Mouse (Mus musculus) stomach, embryonic 16.5 days (tissue): ENCODE results near the gene Shbg. TPM values are rescaled to one million over a fixed set of nuclear protein-coding genes. Genes with fewer than 3 reads are reported as not detected.
"Not testable (repeated sequence)": the region's sequence is repeated elsewhere in the genome, so short reads cannot be mapped to it uniquely, and the experiment has no call there.

Experiments used
- ATAC-seq: fragments of 200-750 bp; cut with Nextera tagmentation; 2 replicates; pipeline ENCODE4 v1.8.0; 2017; ENCODE audit warnings: moderate number of reproducible peaks, moderate TSS enrichment; ENCODE audit not compliant: insufficient read depth, low FRiP score
- H3K27ac ChIP-seq: fragments of 300-500 bp; sonication (generic); 2 replicates; pipeline ENCODE4 v1.5.1; 2014; ENCODE audit warnings: low read length
- H3K27me3 ChIP-seq: fragments of 300-500 bp; sonication (generic); 2 replicates; pipeline ENCODE4 v1.6.1; 2014; ENCODE audit warnings: low read length, control low read depth, mixed read lengths; ENCODE audit not compliant: control insufficient read depth, insufficient read depth
- H3K36me3 ChIP-seq: fragments of 300-500 bp; sonication (generic); 2 replicates; pipeline ENCODE4 v1.6.1; 2014; ENCODE audit warnings: low read length; ENCODE audit not compliant: control insufficient read depth, insufficient read depth
- H3K4me1 ChIP-seq: fragments of 300-500 bp; sonication (generic); 2 replicates; pipeline ENCODE4 v1.6.1; 2014; ENCODE audit warnings: low read length, control low read depth, mixed read lengths; ENCODE audit not compliant: control insufficient read depth, insufficient read depth
- H3K4me2 ChIP-seq: fragments of 300-500 bp; sonication (generic); 2 replicates; pipeline ENCODE4 v1.6.1; 2014; ENCODE audit warnings: low read depth, low read length, mixed read lengths
- H3K4me3 ChIP-seq: fragments of 300-500 bp; sonication (generic); replicated peaks from 2 replicates; pipeline ENCODE4 v1.5.1; 2014; ENCODE audit warnings: mild to moderate bottlenecking, low read length
- H3K9ac ChIP-seq: fragments of 300-500 bp; sonication (generic); 2 replicates; pipeline ENCODE4 v1.6.1; 2014; ENCODE audit warnings: low read length
- H3K9me3 ChIP-seq: fragments of 300-500 bp; sonication (generic); replicated peaks from 2 replicates; pipeline ENCODE4 v1.6.1; 2016; ENCODE audit warnings: low read length, control low read depth; ENCODE audit not compliant: control insufficient read depth
- WGBS: fragments of 180-500 bp; shearing (Covaris S2); extraction: QIAGEN DNeasy Blood & Tissue Kit; methylation state at CpG from one replicate; pipeline ENCODE4 v1.1.7; 2014; 5-methylcytosine and 5-hydroxymethylcytosine counted together
- polyA plus RNA-seq: library from polyadenylated mRNA; unstranded; fragments of >200 nt; fragmentation: Nextera tagmentation; extraction: Ambion mirVana; gene quantifications from 2 replicates; pipeline ENCODE4 v1.2.1, GENCODE M21; 2015

Gene Shbg
- polyA plus RNA-seq, 1 experiment from 2014 or later = 2.2 TPM

GRCm38 (mm10) chr11:69621571-69622268, 4.0 kb upstream of the Shbg start, which contains the start of gene Sat2:
TSS of gene Sat2 (plus strand) at chr11:69622024.
- H3K4me2 ChIP-seq = peak within 1 kb of the TSS; percentile 66
- ATAC-seq = peak; percentile 87; the same call in 1 of the 2 replicates
- H3K4me1 ChIP-seq = peaks cover 3% of the 10 kb centered on the region; the same call in 1 of the 2 replicates
- peak within 1 kb of the TSS; percentile 65 for H3K4me3 ChIP-seq
- H3K36me3 ChIP-seq = no peaks in the 10 kb centered on the region
- WGBS = 2% methylated on average over 20 of the region's 20 CpGs
- peak within 1 kb of the TSS; percentile 66 for H3K27ac ChIP-seq
- peak within 1 kb of the TSS; percentile 79 for H3K9ac ChIP-seq
- H3K9me3 ChIP-seq = no peaks in the 10 kb centered on the region
- H3K27me3 ChIP-seq = no peaks in the 10 kb centered on the region

DNA sequence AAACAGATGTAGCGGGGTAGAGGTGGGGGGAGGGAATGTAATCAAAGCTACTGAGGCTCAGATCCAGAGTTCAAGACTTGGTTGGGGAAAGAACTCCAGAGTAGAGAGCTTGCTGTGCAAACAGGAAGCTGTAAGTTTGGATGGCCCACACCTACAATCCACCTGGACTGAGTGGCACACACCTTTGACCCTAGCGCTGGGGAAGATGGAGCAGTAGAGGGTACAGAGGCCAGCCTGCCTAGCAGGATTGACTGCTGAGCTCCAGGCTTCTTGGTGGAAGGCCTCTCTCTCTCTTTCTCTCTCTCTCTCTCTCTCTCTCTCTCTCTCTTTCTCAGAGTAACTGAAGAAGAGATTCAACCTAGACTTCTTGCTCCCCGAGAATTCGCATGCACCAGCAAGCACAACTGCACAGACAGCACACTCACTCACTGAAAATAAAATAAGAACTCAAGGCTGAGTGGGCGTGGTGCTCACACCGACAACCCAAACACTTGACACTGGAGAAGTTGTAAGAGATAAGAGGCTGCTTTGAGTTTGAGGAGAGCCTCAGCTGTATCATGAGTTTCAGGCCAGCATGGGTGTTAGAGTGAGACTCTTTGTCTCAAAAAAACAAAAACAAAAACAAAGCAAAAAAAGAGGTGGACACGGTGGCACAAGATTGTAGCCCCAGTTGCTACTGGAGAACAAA, 2.8 kb upstream of the Shbg start:
- Histone ChIP-seq H3K4me2 (no peak overlapping the region), H3K4me1 (peaks cover 3% of the 10 kb centered on the region; the same call in 1 of the 2 replicates), H3K27ac (no peak overlapping the region), H3K27me3 (no peaks in the 10 kb centered on the region), H3K9me3 (no peaks in the 10 kb centered on the region), H3K9ac (no peak overlapping the region), H3K36me3 (no peaks in the 10 kb centered on the region), H3K4me3 (no peak overlapping the region)
- ATAC-seq = no peak
- 75% methylated on average over 7 of the region's 7 CpGs for WGBS

DNA sequence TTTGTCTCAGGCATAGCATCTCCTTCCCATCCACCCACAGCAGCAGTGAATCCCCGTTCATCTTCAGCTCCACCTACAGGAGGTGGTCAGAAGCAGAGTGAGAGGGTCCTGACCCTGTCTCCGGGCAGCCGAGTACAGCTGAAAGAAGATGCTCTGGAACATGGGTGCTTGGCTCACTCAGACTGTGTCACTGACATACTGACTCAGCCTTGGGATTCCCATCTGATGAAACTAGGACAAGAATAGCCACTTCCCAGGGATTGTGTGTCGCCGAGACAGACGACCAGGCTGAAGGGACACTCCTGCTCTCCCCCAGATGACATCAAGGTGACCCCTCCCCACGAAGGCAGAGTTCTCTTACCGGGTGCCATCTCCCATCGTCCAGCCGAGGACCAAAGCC, 924 bp downstream of the Shbg start:
- Histone ChIP-seq H3K36me3 (no peaks in the 10 kb centered on the region), H3K4me3 (no peak overlapping the region), H3K27me3 (no peaks in the 10 kb centered on the region), H3K9me3 (no peaks in the 10 kb centered on the region), H3K9ac (no peak overlapping the region), H3K4me2 (no peak overlapping the region), H3K27ac (no peak overlapping the region), H3K4me1 (peaks cover 7% of the 10 kb centered on the region)
- WGBS = 43% methylated on average over 10 of the region's 10 CpGs
- ATAC-seq = no peak

GRCm38 (mm10) chr11:69614257-69614588, 3.5 kb downstream of the Shbg start:
- not testable (repeated sequence) for ATAC-seq, H3K9me3 ChIP-seq, H3K9ac ChIP-seq, H3K27me3 ChIP-seq, H3K36me3 ChIP-seq, H3K4me3 ChIP-seq, H3K27ac ChIP-seq, H3K4me1 ChIP-seq
- 42% methylated on average over 11 of the region's 11 CpGs for WGBS
- H3K4me2 ChIP-seq = peak overlapping the region; percentile 50

- Histone ChIP-seq H3K36me3 (no peaks in the 10 kb centered on the region), H3K9ac (peak overlapping the region; percentile 66), H3K27ac (no peak overlapping the region), H3K4me1 (peaks cover 4% of the 10 kb centered on the region), H3K27me3 (no peaks in the 10 kb centered on the region), H3K9me3 (no peaks in the 10 kb centered on the region), H3K4me3 (peak overlapping the region; percentile 20), H3K4me2 (peak overlapping the region; percentile 50)
- WGBS = 12% methylated on average over 19 of the region's 19 CpGs
- peak; percentile 82; the same call in 1 of the 2 replicates for ATAC-seq
Measured at GRCm38 (mm10) chr11:69613553-69614256, 4.0 kb downstream of the Shbg start.

GRCm38 (mm10) chr11:69610899-69611298, 6.8 kb downstream of the Shbg start:
- Histone ChIP-seq H3K4me3 (no peak overlapping the region), H3K27ac (no peak overlapping the region), H3K4me1 (peaks cover 8% of the 10 kb centered on the region), H3K4me2 (no peak overlapping the region), H3K36me3 (no peaks in the 10 kb centered on the region), H3K9ac (no peak overlapping the region), H3K27me3 (no peaks in the 10 kb centered on the region), H3K9me3 (no peaks in the 10 kb centered on the region)
- WGBS = 50% methylated on average over 4 of the region's 4 CpGs
- no peak for ATAC-seq

GRCm38 (mm10) chr11:69609416-69609815, 8.3 kb downstream of the Shbg start:
- no peak overlapping the region for H3K4me3 ChIP-seq
- no peaks in the 10 kb centered on the region for H3K9me3 ChIP-seq
- no peak for ATAC-seq
- 58% methylated on average over 7 of the region's 7 CpGs for WGBS
- H3K4me1 ChIP-seq = peaks cover 16% of the 10 kb centered on the region
- H3K4me2 ChIP-seq = no peak overlapping the region
- H3K36me3 ChIP-seq = no peaks in the 10 kb centered on the region
- H3K9ac ChIP-seq = no peak overlapping the region
- peaks cover 2% of the 10 kb centered on the region; the same call in 1 of the 2 replicates for H3K27me3 ChIP-seq
- no peak overlapping the region for H3K27ac ChIP-seq

- no peak overlapping the region for H3K27ac ChIP-seq
- H3K27me3 ChIP-seq = peaks cover 5% of the 10 kb centered on the region; the same call in 1 of the 2 replicates
- no peak overlapping the region for H3K4me2 ChIP-seq
- H3K4me3 ChIP-seq = no peak overlapping the region
- H3K4me1 ChIP-seq = peaks cover 16% of the 10 kb centered on the region; the same call in 1 of the 2 replicates
- no peaks in the 10 kb centered on the region for H3K9me3 ChIP-seq
- H3K9ac ChIP-seq = no peak overlapping the region
- ATAC-seq = no peak
- no peaks in the 10 kb centered on the region for H3K36me3 ChIP-seq
- WGBS = 74% methylated on average over 3 of the region's 3 CpGs
Measured at GRCm38 (mm10) chr11:69608525-69608924, 9.2 kb downstream of the Shbg start.

GRCm38 (mm10) chr11:69606832-69607231, 10.9 kb downstream of the Shbg start:
- Histone ChIP-seq H3K4me3 (no peak overlapping the region), H3K9me3 (no peaks in the 10 kb centered on the region), H3K27me3 (peaks cover 5% of the 10 kb centered on the region; the same call in 1 of the 2 replicates), H3K27ac (no peak overlapping the region), H3K9ac (no peak overlapping the region), H3K36me3 (no peaks in the 10 kb centered on the region), H3K4me2 (no peak overlapping the region), H3K4me1 (peaks cover 20% of the 10 kb centered on the region; the same call in 1 of the 2 replicates)
- ATAC-seq = no peak
- 80% methylated on average over 2 of the region's 2 CpGs for WGBS
